Comparison of ENCODE assay signal across 10 mouse cellular contexts in the genomic region with DNA sequence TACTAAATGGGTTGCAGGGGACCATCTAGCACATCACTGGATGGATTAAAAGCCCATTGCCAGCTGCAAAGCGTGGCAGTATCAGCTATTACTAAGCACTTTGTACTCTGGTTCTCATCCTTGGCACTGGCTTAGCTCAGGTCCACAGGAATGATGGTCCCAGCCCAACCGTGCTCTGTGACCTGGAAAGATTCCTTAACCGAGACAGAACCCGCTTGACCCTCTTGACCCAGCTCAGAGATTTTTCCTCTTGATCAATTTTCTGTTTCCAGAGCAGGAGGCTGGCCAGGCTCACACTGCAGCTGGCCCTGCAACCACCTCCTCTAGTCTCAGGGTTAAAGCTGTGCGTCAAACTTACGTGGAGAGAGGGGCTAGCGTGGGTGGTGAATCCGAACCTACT. TPM values are rescaled to one million over a fixed set of nuclear protein-coding genes. Genes with fewer than 3 reads are reported as not detected.
DNase-seq lines count a peak whose midpoint lies in the region; ATAC-seq and TF ChIP-seq lines count a peak whose summit lies in the region.
"Had no signal": no experiment of that assay in that cellular context is flagged by ENCODE, and none has a peak within 500 bp of the region (broad histone marks: within the 10 kb centered on the region; RNA-seq: fewer than 3 reads in every experiment).

No protein-coding gene starts in this region.

- TF ChIP-seq POLR2A in cortical plate, adult 2 months (IDR thresholded peaks at IDR 0.05; ENCODE audit: extremely low read depth, insufficient read depth, low read length), result no peak
- no peak for TF ChIP-seq POLR2A in limb, embryonic 14.5 days (IDR thresholded peaks at IDR 0.05; ENCODE audit: borderline replicate concordance, extremely low read depth, insufficient read depth, insufficient read length)

- no peaks in the 10 kb centered on the region for H3K36me3 ChIP-seq in heart, embryonic 11.5 days (ENCODE audit: control insufficient read depth, insufficient read depth, low read length)
- H3K36me3 ChIP-seq in hindbrain, embryonic 13.5 days, result 0 out of 2 replicates have a peak, but pooled peaks cover 4% of the 10 kb centered on the region
- no peaks in the 10 kb centered on the region for H3K36me3 ChIP-seq in limb, embryonic 14.5 days (ENCODE audit: control insufficient read depth, insufficient read depth, low read length)

- H3K9me3 ChIP-seq in heart, embryonic 11.5 days (replicated peaks; ENCODE audit: control insufficient read depth, low read length), result no peaks in the 10 kb centered on the region
- no peaks in the 10 kb centered on the region for H3K9me3 ChIP-seq in hindbrain, embryonic 13.5 days
- no peaks in the 10 kb centered on the region for H3K9me3 ChIP-seq in limb, embryonic 14.5 days (ENCODE audit: control insufficient read depth, low read length)

- intact Hi-C loops in heart, postnatal 25 days (cut with DNase I), result loop anchor here (5.0 kb wide), 1 partner anchor 42 kb away; no protein-coding TSS in a partner anchor

- no peak overlapping the region for H3K27ac ChIP-seq in heart, embryonic 11.5 days (ENCODE audit: low read depth, low read length)
- peak overlapping the region; percentile 19; the same call in 1 of the 2 replicates for H3K27ac ChIP-seq in cortical plate, adult 2 months (ENCODE audit: insufficient read depth, low read length)
- peak overlapping the region; percentile 60; the same call in 1 of the 2 replicates for H3K27ac ChIP-seq in hindbrain, embryonic 13.5 days
- no peak overlapping the region for H3K27ac ChIP-seq in limb, embryonic 14.5 days (replicated peaks; ENCODE audit: low read depth, low read length)
- H3K27ac ChIP-seq: macrophage had no signal

- peak overlapping the region; percentile 72 for H3K4me2 ChIP-seq in heart, embryonic 11.5 days
- H3K4me2 ChIP-seq in hindbrain, embryonic 13.5 days, result peak overlapping the region; percentile 89
- H3K4me2 ChIP-seq in limb, embryonic 14.5 days (replicated peaks; ENCODE audit: low read depth, low read length, severe bottlenecking), result peak overlapping the region; percentile 49

- 40% methylated on average over 8 of the region's 8 CpGs for WGBS in heart, embryonic 11.5 days (ENCODE audit: insufficient replicate concordance)
- 41% methylated on average over 8 of the region's 8 CpGs for WGBS in hindbrain, embryonic 13.5 days
- WGBS in limb, embryonic 14.5 days, result 47% methylated on average over 8 of the region's 8 CpGs

- ATAC-seq in heart, embryonic 11.5 days (replicated peaks; ENCODE audit: insufficient number of reproducible peaks, low FRiP score, low TSS enrichment), result no peak
- no peak for ATAC-seq in hindbrain, embryonic 13.5 days (ENCODE audit: low FRiP score)
- ATAC-seq in limb, embryonic 14.5 days (ENCODE audit: low FRiP score, low read depth), result no peak
- ATAC-seq in erythroid progenitor cell, adult 5-6 weeks (replicated peaks; ENCODE audit: low FRiP score, poor library complexity, severe bottlenecking), result no peak

- no peak for DNase-seq in heart, postnatal 25 days (ENCODE audit: low spot score)
- no peak for DNase-seq in limb, embryonic 14.5 days (ENCODE audit: low spot score)
- no peak for DNase-seq in MN1 (ENCODE audit: low spot score)
- no peak for DNase-seq in gastrocnemius, adult 18-20 months (ENCODE audit: low spot score)
- DNase-seq: gastrocnemius, postnatal 10 days had no signal

- H3K27me3 ChIP-seq in heart, embryonic 11.5 days (ENCODE audit: control insufficient read depth, insufficient read depth, low read length), result no peaks in the 10 kb centered on the region
- no peaks in the 10 kb centered on the region for H3K27me3 ChIP-seq in hindbrain, embryonic 13.5 days
- H3K27me3 ChIP-seq in limb, embryonic 14.5 days (ENCODE audit: control insufficient read depth, insufficient read depth, low read length), result no peaks in the 10 kb centered on the region

- peak overlapping the region; percentile 48 for H3K4me3 ChIP-seq in heart, embryonic 11.5 days (ENCODE audit: low read depth, low read length)
- H3K4me3 ChIP-seq in cortical plate, adult 2 months (ENCODE audit: insufficient read depth, low read length), result peak overlapping the region; percentile 71
- peak overlapping the region; percentile 62 for H3K4me3 ChIP-seq in hindbrain, embryonic 13.5 days
- peak overlapping the region; percentile 43 for H3K4me3 ChIP-seq in limb, embryonic 14.5 days (replicated peaks; ENCODE audit: low read length)

- TF ChIP-seq CTCF in cortical plate, adult 2 months (IDR thresholded peaks at IDR 0.05; ENCODE audit: extremely low read depth, insufficient read depth, low read length), result no peak

- H3K9ac ChIP-seq in heart, embryonic 11.5 days (ENCODE audit: low read depth, low read length), result peak overlapping the region; percentile 46
- H3K9ac ChIP-seq in hindbrain, embryonic 13.5 days, result peak overlapping the region; percentile 84
- H3K9ac ChIP-seq in limb, embryonic 14.5 days (ENCODE audit: low read depth, low read length, severe bottlenecking), result peak overlapping the region; percentile 52; the same call in 1 of the 2 replicates

- peaks cover 23% of the 10 kb centered on the region for H3K4me1 ChIP-seq in heart, embryonic 11.5 days (ENCODE audit: control insufficient read depth, insufficient read depth, low read length)
- peaks cover 11% of the 10 kb centered on the region; the same call in 1 of the 2 replicates for H3K4me1 ChIP-seq in cortical plate, adult 2 months (ENCODE audit: control insufficient read depth, insufficient read depth, low read length)
- H3K4me1 ChIP-seq in hindbrain, embryonic 13.5 days (replicated peaks), result peaks cover 39% of the 10 kb centered on the region
- H3K4me1 ChIP-seq in limb, embryonic 14.5 days (ENCODE audit: control insufficient read depth, insufficient read depth, low read length), result peaks cover 18% of the 10 kb centered on the region

RNA-seq across cellular contexts. Expression of a gene that starts 1.0 kb away (rescaled TPM):
- polyA plus RNA-seq in heart, embryonic 11.5 days (2014; fragmentation: Nextera tagmentation; extraction: Ambion mirVana), result 7.2 and 8.1 TPM in 2 replicates
- under 1 TPM; 0.39 to 0.62 TPM for total RNA-seq in heart, postnatal 25 days (2021)
- polyA plus RNA-seq in cortical plate, adult 2 months (2012; rRNA removed), result 34.4 and 34.5 TPM in 2 replicates
- 31.7 and 35.5 TPM in 2 replicates for polyA plus RNA-seq in hindbrain, embryonic 13.5 days (2015; fragmentation: Nextera tagmentation; extraction: Ambion mirVana)
- polyA plus RNA-seq in limb, embryonic 14.5 days (2012; rRNA removed), result 9.8 and 12.6 TPM in 2 replicates
- 9.1 and 11.8 TPM in 2 replicates for polyA plus RNA-seq in limb, embryonic 14.5 days (2014; fragmentation: Nextera tagmentation; extraction: Ambion mirVana)
- total RNA-seq in erythroid progenitor cell, adult 5-6 weeks (2015; ENCODE audit: low replicate concordance), result not detected in 2 replicates
- total RNA-seq in erythroid progenitor cell, adult 5-6 weeks (2017; ENCODE audit: low replicate concordance), result not detected in 2 replicates
- under 1 TPM in 1 of 2 experiments, not detected in 1; 0.40 TPM for total RNA-seq in gastrocnemius, adult 18-20 months (2021)
- polyA plus RNA-seq: macrophage had no signal

Comparison
In these comparisons a context has a peak if more than half of its experiments do, and no peak if none do; other contexts are left out.
1. H3K27ac ChIP-seq: peak in cortical plate, adult 2 months (single experiment) and hindbrain, embryonic 13.5 days (single experiment); none in heart, embryonic 11.5 days (single experiment) and limb, embryonic 14.5 days (single experiment).
2. Peak in every context shown above with its lines, with median percentiles within 50 percentile points of each other: H3K4me2 ChIP-seq, H3K4me3 ChIP-seq and H3K9ac ChIP-seq.